Comparison of ENCODE assay signal across 10 mouse cellular contexts in the genomic region with DNA sequence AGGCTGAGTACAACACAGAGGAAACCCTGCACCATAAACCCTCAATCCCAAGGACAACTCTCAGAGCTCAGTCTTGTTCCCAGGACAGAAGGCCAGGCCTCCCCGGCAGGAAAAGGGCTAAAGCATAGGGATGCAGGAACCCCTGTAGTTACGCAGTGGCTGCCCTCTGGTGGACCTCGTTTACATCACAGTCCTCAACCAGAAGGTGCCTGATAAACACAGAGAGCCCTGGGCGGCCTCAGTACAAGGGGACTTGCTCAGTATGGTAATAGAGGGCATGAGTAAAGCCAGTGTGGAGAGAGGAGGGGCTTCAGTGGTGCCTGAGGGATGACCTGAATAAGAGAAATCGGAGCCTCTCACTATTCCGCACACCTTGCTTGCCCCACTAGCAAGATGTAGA. TPM values are rescaled to one million over a fixed set of nuclear protein-coding genes. Genes with fewer than 3 reads are reported as not detected.
DNase-seq lines count a peak whose midpoint lies in the region; ATAC-seq and TF ChIP-seq lines count a peak whose summit lies in the region.
"Had no signal": no experiment of that assay in that cellular context is flagged by ENCODE, and none has a peak within 500 bp of the region (broad histone marks: within the 10 kb centered on the region; RNA-seq: fewer than 3 reads in every experiment).

No protein-coding gene starts in this region.

- intact Hi-C loops in left cerebral cortex, adult 2 months (cut with DNase I): no loop called here
- intact Hi-C loops in left cerebral cortex, postnatal 36 days (cut with DNase I): no loop called here

- no peak overlapping the region for H3K4me2 ChIP-seq in liver, postnatal 0 days (ENCODE audit: low read depth, low read length)

- no peak for ATAC-seq in liver, postnatal 0 days

- no peak for TF ChIP-seq EP300 in liver, postnatal 0 days (IDR thresholded peaks at IDR 0.05; ENCODE audit: low read depth)

- H3K9ac ChIP-seq in liver, postnatal 0 days (replicated peaks): no peak overlapping the region

- H3K27me3 ChIP-seq in liver, postnatal 0 days (ENCODE audit: insufficient read depth, low read length): no peaks in the 10 kb centered on the region

- H3K27ac ChIP-seq in left cerebral cortex, adult 2 months: no peak overlapping the region
- H3K27ac ChIP-seq in liver, postnatal 0 days (ENCODE audit: low read depth): no peak overlapping the region

- 67% methylated on average over 6 of the region's 6 CpGs for WGBS in liver, postnatal 0 days (ENCODE audit: insufficient replicate concordance)

- H3K4me1 ChIP-seq in liver, postnatal 0 days (ENCODE audit: insufficient read depth): peaks cover 4% of the 10 kb centered on the region

- no peak overlapping the region for H3K4me3 ChIP-seq in left cerebral cortex, adult 2 months
- H3K4me3 ChIP-seq in liver, postnatal 0 days (ENCODE audit: low read depth, low read length): no peak overlapping the region

- DNase-seq in adrenal gland, postnatal 25 days: peak; percentile 13
- no peak for DNase-seq in adrenal gland, postnatal 4 days (ENCODE audit: low spot score in 2 of 2)
- no peak for DNase-seq in left cerebral cortex, adult 2 months (ENCODE audit: extremely low spot score in 1 of 2, low spot score in 2 of 2)
- no peak for DNase-seq in left cerebral cortex, postnatal 36 days (ENCODE audit: low spot score in 2 of 2)
- peak; percentile 51 for DNase-seq in embryo, embryonic 10.5 days (ENCODE audit: low spot score)
- DNase-seq in liver, postnatal 0 days: no peak
- DNase-seq in urinary bladder, adult 2 months (ENCODE audit: low spot score): no peak
- DNase-seq in thymus, postnatal 10 days (ENCODE audit: low spot score in 2 of 2): no peak
- DNase-seq: thymus, postnatal 25 days had no signal

- H3K9me3 ChIP-seq in liver, postnatal 0 days (ENCODE audit: low read length): no peaks in the 10 kb centered on the region

- TF ChIP-seq CTCF in left cerebral cortex, adult 2 months (IDR thresholded peaks at IDR 0.05): peak; percentile 28
- TF ChIP-seq CTCF in liver, postnatal 0 days (IDR thresholded peaks at IDR 0.05; ENCODE audit: low read depth): peak; percentile 54

- H3K36me3 ChIP-seq in liver, postnatal 0 days (replicated peaks; ENCODE audit: insufficient read depth, low read length): peaks cover 62% of the 10 kb centered on the region

RNA-seq across cellular contexts. Expression of a gene that starts 13.8 kb away (rescaled TPM):
- total RNA-seq in adrenal gland, postnatal 25 days (2021): 52.3 and 78.8 TPM in 2 replicates
- total RNA-seq in adrenal gland, postnatal 4 days (2021): 10 to 100 TPM; 60.1 to 71.0 TPM
- total RNA-seq in left cerebral cortex, adult 2 months (2021): 10 to 100 TPM; 40.3 to 41.6 TPM
- 10 to 100 TPM; 41.3 to 41.5 TPM for total RNA-seq in left cerebral cortex, postnatal 36 days (2021)
- 10.3 and 10.6 TPM in 2 replicates for polyA plus RNA-seq in liver, postnatal 0 days (2015; fragmentation: Nextera tagmentation; extraction: Ambion mirVana)
- 37.8 and 41.4 TPM in 2 replicates for polyA plus RNA-seq in urinary bladder, adult 2 months (2012; rRNA removed)

RNA-seq across cellular contexts. Expression of a gene that starts 16.1 kb away (rescaled TPM):
- total RNA-seq in adrenal gland, postnatal 25 days (2021): 81.7 and 94.0 TPM in 2 replicates
- 10 to 100 TPM; 67.3 to 71.8 TPM for total RNA-seq in adrenal gland, postnatal 4 days (2021)
- total RNA-seq in left cerebral cortex, adult 2 months (2021): 1 to 10 TPM; 6.7 to 8.1 TPM
- total RNA-seq in left cerebral cortex, postnatal 36 days (2021): 1 to 10 TPM; 4.9 to 9.4 TPM
- polyA plus RNA-seq in liver, postnatal 0 days (2015; fragmentation: Nextera tagmentation; extraction: Ambion mirVana): 16.7 and 17.3 TPM in 2 replicates
- 19.0 and 27.8 TPM in 2 replicates for polyA plus RNA-seq in urinary bladder, adult 2 months (2012; rRNA removed)

RNA-seq across cellular contexts. Expression of a gene that starts 58.4 kb away (rescaled TPM):
- total RNA-seq in adrenal gland, postnatal 25 days (2021): 0.97 and 3.6 TPM in 2 replicates
- not detected for total RNA-seq in adrenal gland, postnatal 4 days (2021)
- not detected for total RNA-seq in left cerebral cortex, adult 2 months (2021)
- not detected for total RNA-seq in left cerebral cortex, postnatal 36 days (2021)
- polyA plus RNA-seq in liver, postnatal 0 days (2015; fragmentation: Nextera tagmentation; extraction: Ambion mirVana): not detected in 2 replicates
- not detected in 2 replicates for polyA plus RNA-seq in urinary bladder, adult 2 months (2012; rRNA removed)
- polyA plus RNA-seq: liver, embryonic 16.5 days had no signal

Comparison
In these comparisons a context has a peak if more than half of its experiments do, and no peak if none do; other contexts are left out.
1. DNase-seq: peak in adrenal gland, postnatal 25 days (single experiment) and embryo, embryonic 10.5 days (single experiment); none in adrenal gland, postnatal 4 days (0 of 2), left cerebral cortex, adult 2 months (0 of 2), left cerebral cortex, postnatal 36 days (0 of 2), liver, postnatal 0 days (single experiment), urinary bladder, adult 2 months (single experiment) and thymus, postnatal 10 days (0 of 2).